Mouse (Mus musculus): ENCODE data around the gene Hsf4. TPM values are rescaled to one million over a fixed set of nuclear protein-coding genes. Genes with fewer than 3 reads are reported as not detected.
A peak's percentile ranks its signal among the peaks of the same experiment; 100 is the strongest.

Hsf4 gene
- polyA plus RNA-seq, 1 experiment from 2014 or later, result 0.33 TPM

DNA sequence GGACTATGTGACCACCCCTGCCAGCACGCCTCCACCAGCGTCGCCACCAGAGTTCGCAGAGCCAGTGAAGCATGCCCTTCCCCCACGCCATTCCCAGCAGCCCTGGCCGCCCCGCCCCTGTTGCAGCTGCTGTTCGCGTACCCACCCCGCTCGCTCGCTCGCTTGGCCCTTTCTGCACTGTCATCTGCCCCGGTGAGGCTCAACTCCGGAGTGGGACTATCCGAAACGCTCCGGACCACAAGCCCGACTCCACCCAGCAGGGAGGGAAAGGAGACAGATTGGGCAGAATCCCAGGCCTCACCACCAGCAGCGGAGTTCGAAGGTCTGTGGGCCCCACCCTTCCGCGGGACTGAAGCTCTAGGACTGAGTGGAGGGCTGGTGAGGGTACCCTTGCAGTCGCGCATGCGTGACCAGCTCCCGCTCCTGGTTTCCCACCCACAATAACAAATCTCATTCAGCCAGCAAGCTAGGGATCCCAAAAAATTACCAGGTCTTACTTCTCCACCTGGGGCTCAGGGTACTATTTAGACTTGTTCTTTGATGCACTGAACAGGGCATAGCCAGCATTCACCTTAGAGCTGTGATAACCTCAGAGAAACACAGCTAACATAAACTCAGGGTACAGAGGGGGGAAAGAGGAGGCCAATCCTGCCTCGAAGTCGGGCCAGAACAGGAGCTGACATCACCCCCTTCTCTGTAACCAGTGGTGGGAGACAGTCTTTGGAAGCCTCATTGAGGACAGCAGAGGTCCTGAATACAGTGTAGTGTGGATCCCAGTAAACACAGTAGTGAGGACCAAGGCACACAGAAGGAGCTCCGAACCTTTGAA lies 6.9 kb downstream of the Hsf4 start:
- Histone ChIP-seq H3K4me1 (ENCODE audit: insufficient read depth) (peaks cover 3% of the 10 kb centered on the region; the same call in 1 of the 2 replicates), H3K27me3 (ENCODE audit: insufficient read depth, low read length) (peaks cover 80% of the 10 kb centered on the region), H3K9ac (peak overlapping the region; percentile 28; the same call in 1 of the 2 replicates), H3K9me3 (ENCODE audit: low read depth, low read length) (no peaks in the 10 kb centered on the region), H3K27ac (ENCODE audit: low read depth) (no peak overlapping the region), H3K4me3 (ENCODE audit: low read depth, low read length) (peak overlapping the region; percentile 39), H3K4me2 (peak overlapping the region; percentile 77), H3K36me3 (ENCODE audit: insufficient read depth) (peaks cover 5% of the 10 kb centered on the region; the same call in 1 of the 2 replicates)
- peak; percentile 54 for ATAC-seq (ENCODE audit: insufficient read depth)
- DNase-seq, result peak; percentile 66
- TF ChIP-seq CTCF (IDR thresholded peaks at IDR 0.05; ENCODE audit: low read depth), result no peak
- WGBS, result 3% methylated on average over 30 of the region's 30 CpGs

DNA sequence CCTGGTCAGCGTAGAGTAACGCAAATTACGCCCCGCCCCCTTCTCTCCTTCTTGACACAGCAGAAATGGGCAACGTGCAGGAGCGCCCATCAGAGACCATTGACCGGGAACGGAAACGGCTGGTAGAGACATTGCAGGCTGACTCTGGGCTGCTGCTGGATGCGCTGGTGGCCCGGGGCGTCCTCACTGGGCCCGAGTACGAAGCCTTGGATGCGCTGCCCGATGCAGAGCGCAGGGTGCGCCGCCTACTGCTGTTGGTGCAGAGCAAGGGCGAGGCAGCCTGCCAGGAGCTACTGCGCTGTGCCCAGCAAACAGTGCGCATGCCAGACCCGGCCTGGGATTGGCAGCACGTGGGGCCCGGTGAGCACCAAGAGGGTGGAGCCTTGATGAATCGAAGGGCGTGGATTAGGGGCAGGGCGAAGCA lies 9.3 kb downstream of the Hsf4 start:
- peaks cover 65% of the 10 kb centered on the region for H3K27me3 ChIP-seq (ENCODE audit: insufficient read depth, low read length)
- WGBS, result 6% methylated on average over 28 of the region's 28 CpGs
- peak overlapping the region; percentile 23; the same call in 1 of the 2 replicates for H3K4me3 ChIP-seq (ENCODE audit: low read depth, low read length)
- no peak overlapping the region for H3K9ac ChIP-seq
- no peak overlapping the region for H3K27ac ChIP-seq (ENCODE audit: low read depth)
- ATAC-seq (ENCODE audit: insufficient read depth) (peak; percentile 50), DNase-seq (peak; percentile 71)
- TF ChIP-seq CTCF (IDR thresholded peaks at IDR 0.05; ENCODE audit: low read depth), result peak; percentile 45; the same call in 1 of the 2 replicates
- H3K4me1 ChIP-seq (ENCODE audit: insufficient read depth), result peaks cover 3% of the 10 kb centered on the region; the same call in 1 of the 2 replicates
- H3K9me3 ChIP-seq (ENCODE audit: low read depth, low read length), result no peaks in the 10 kb centered on the region
- H3K4me2 ChIP-seq, result peak overlapping the region; percentile 47
- peaks cover 13% of the 10 kb centered on the region; the same call in 1 of the 2 replicates for H3K36me3 ChIP-seq (ENCODE audit: insufficient read depth)

DNA sequence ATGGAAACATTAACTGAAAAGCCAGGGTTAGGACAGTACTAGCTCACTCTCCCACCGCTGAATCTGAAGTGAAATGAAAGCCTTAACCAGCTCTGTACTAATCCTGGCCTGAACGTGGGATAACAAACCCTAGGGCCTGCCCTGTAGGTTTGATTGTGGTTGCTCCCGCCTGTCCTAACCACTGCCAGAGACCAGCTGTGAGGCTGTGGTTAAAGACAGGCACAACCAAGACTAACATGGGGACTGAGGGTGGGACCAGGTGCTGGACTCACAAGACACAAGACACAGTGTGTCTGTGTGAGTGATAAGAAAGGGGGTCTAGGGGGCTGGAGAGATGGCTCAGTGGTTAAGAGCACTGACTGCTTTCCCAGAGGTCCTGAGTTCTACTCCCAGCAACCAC lies 11.0 kb downstream of the Hsf4 start:
- 72% methylated on average over 3 of the region's 3 CpGs for WGBS
- Histone ChIP-seq H3K27me3 (ENCODE audit: insufficient read depth, low read length) (peaks cover 49% of the 10 kb centered on the region), H3K4me3 (ENCODE audit: low read depth, low read length) (no peak overlapping the region), H3K36me3 (ENCODE audit: insufficient read depth) (peaks cover 13% of the 10 kb centered on the region; the same call in 1 of the 2 replicates), H3K27ac (ENCODE audit: low read depth) (no peak overlapping the region), H3K9ac (no peak overlapping the region), H3K4me1 (ENCODE audit: insufficient read depth) (peaks cover 3% of the 10 kb centered on the region; the same call in 1 of the 2 replicates), H3K4me2 (no peak overlapping the region), H3K9me3 (ENCODE audit: low read depth, low read length) (no peaks in the 10 kb centered on the region)
- ATAC-seq (ENCODE audit: insufficient read depth) (no peak), DNase-seq (no peak)
- no peak for TF ChIP-seq CTCF (IDR thresholded peaks at IDR 0.05; ENCODE audit: low read depth)

DNA sequence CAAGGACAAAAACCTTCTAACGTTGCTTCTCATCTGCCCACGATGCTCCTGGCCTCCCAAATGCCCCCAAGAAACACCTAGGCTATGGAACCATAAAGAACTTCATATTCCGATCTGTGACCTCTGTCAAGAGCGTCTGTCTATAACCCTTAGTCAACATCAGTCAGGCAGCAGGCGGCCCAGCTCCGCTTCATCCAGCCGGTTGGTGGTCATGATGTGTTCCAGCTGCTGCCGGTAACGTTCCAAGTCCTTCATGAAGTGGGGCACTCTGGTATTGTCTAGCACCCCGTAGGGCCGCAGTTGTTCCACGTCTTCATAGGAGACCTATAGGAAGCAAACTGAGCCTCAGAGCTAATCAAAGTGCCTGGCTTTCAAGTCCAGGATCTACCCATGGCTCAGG lies 12.2 kb downstream of the Hsf4 start:
- WGBS, result 51% methylated on average over 12 of the region's 12 CpGs
- ATAC-seq (ENCODE audit: insufficient read depth), result peak; percentile 25; the same call in 1 of the 2 replicates
- H3K36me3 ChIP-seq (ENCODE audit: insufficient read depth), result peaks cover 13% of the 10 kb centered on the region; the same call in 1 of the 2 replicates
- peaks cover 3% of the 10 kb centered on the region; the same call in 1 of the 2 replicates for H3K4me1 ChIP-seq (ENCODE audit: insufficient read depth)
- H3K9ac ChIP-seq, result no peak overlapping the region
- no peak overlapping the region for H3K27ac ChIP-seq (ENCODE audit: low read depth)
- H3K4me3 ChIP-seq (ENCODE audit: low read depth, low read length), result no peak overlapping the region
- H3K4me2 ChIP-seq, result no peak overlapping the region
- H3K9me3 ChIP-seq (ENCODE audit: low read depth, low read length), result no peaks in the 10 kb centered on the region
- no peak for TF ChIP-seq CTCF (IDR thresholded peaks at IDR 0.05; ENCODE audit: low read depth)
- peak; percentile 83 for DNase-seq
- H3K27me3 ChIP-seq (ENCODE audit: insufficient read depth, low read length), result peaks cover 36% of the 10 kb centered on the region

DNA sequence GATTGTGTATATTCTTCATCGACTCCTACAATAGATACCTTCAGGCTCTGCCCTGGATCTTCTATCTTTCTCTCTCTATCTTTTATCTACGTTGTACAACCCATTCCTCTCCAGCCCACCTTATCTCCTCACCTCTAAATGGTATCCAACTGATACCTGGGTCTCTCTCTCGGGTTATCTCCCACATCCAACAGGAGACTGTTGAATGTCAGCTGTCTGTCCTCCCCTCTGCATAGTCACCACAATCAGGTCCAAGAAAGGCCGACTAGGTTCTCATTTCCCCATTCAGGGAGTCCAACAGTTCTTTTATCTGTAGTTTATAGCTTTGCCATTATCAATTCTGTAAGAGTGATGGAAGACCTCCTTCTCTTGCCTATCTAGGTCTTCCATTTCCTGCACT lies 12.6 kb downstream of the Hsf4 start:
- Histone ChIP-seq H3K4me3 (ENCODE audit: low read depth, low read length) (no peak overlapping the region), H3K9ac (no peak overlapping the region), H3K27me3 (ENCODE audit: insufficient read depth, low read length) (peaks cover 32% of the 10 kb centered on the region), H3K36me3 (ENCODE audit: insufficient read depth) (peaks cover 13% of the 10 kb centered on the region; the same call in 1 of the 2 replicates), H3K9me3 (ENCODE audit: low read depth, low read length) (no peaks in the 10 kb centered on the region), H3K4me1 (ENCODE audit: insufficient read depth) (peaks cover 3% of the 10 kb centered on the region; the same call in 1 of the 2 replicates), H3K27ac (ENCODE audit: low read depth) (no peak overlapping the region), H3K4me2 (no peak overlapping the region)
- no peak for DNase-seq
- no peak for ATAC-seq (ENCODE audit: insufficient read depth)
- no peak for TF ChIP-seq CTCF (IDR thresholded peaks at IDR 0.05; ENCODE audit: low read depth)
- 77% methylated on average over 4 of the region's 4 CpGs for WGBS

DNA sequence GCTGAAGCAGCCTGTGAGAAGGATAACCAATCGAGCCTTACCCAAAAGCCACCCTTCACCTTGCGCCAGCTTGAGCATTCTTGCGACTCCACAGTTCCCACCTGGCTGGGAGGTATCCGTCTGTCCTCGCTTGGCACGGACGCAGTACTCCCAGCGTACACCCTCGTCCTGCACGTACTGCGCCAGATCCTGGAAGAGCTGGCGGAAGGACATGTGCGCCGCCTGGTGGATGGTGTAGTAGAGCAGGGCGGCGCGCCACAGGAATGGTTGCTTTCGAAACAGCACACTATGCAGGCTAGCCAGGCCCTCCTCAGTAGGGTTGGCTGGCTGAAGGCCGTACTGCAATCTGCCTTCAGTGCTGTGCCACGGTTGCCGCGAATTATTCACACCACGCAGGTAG lies 13.5 kb downstream of the Hsf4 start:
- Histone ChIP-seq H3K27me3 (ENCODE audit: insufficient read depth, low read length) (peaks cover 23% of the 10 kb centered on the region), H3K4me2 (no peak overlapping the region), H3K4me3 (ENCODE audit: low read depth, low read length) (no peak overlapping the region), H3K4me1 (ENCODE audit: insufficient read depth) (peaks cover 3% of the 10 kb centered on the region), H3K9ac (no peak overlapping the region), H3K36me3 (ENCODE audit: insufficient read depth) (peaks cover 13% of the 10 kb centered on the region; the same call in 1 of the 2 replicates), H3K9me3 (ENCODE audit: low read depth, low read length) (no peaks in the 10 kb centered on the region), H3K27ac (ENCODE audit: low read depth) (no peak overlapping the region)
- WGBS, result 32% methylated on average over 23 of the region's 23 CpGs
- TF ChIP-seq CTCF (IDR thresholded peaks at IDR 0.05; ENCODE audit: low read depth), result peak; percentile 92
- peak; percentile 81 for DNase-seq
- ATAC-seq (ENCODE audit: insufficient read depth), result peak; percentile 29

DNA sequence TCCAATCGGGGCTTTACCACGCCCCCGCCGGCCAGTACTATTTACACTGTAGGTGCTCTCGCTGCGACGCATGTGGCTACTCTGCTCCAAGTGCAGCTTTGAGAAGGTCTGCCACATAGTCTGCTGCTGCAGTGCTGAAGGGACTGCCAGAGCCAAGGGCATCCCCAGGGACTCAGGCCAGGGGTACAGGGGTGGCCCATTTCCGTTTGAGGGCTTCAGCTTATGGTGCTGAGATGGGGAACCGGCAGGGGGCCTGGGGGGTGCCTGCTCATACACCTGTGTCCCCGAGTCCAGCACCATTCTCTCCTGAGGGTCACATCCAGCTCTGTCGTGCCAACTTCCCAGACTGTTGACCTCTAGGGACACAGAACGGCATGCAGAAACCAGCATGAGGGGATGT lies 15.9 kb downstream of the Hsf4 start:
- Histone ChIP-seq H3K4me1 (ENCODE audit: insufficient read depth) (no peaks in the 10 kb centered on the region; the same call in 1 of the 2 replicates), H3K4me3 (ENCODE audit: low read depth, low read length) (no peak overlapping the region), H3K27me3 (ENCODE audit: insufficient read depth, low read length) (peaks cover 9% of the 10 kb centered on the region), H3K9me3 (ENCODE audit: low read depth, low read length) (no peaks in the 10 kb centered on the region), H3K27ac (ENCODE audit: low read depth) (no peak overlapping the region), H3K9ac (no peak overlapping the region), H3K4me2 (no peak overlapping the region), H3K36me3 (ENCODE audit: insufficient read depth) (peaks cover 11% of the 10 kb centered on the region; the same call in 1 of the 2 replicates)
- ATAC-seq (ENCODE audit: insufficient read depth) (no peak), DNase-seq (no peak)
- no peak for TF ChIP-seq CTCF (IDR thresholded peaks at IDR 0.05; ENCODE audit: low read depth)
- 44% methylated on average over 12 of the region's 12 CpGs for WGBS
